21 mouse cellular contexts compared by ENCODE assay signal in the genomic region with DNA sequence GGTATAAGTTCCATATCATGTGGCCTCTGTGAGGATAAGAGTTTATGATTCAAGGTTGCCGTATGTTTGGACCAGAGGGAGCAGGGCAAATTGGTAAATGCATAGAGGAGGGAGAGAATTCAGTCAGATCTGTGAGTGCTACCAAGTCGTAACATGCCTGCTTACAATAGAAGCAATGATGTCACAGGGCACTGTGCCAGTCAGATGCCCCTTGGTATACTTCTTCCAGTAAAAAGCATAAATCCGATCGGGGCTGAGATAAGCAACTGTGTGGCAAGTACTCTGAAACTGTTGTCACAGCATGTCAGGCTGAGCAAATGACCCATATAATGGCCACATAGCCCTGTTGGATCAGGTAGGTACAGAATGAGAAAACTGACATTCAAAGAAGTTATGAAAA. TPM values are rescaled to one million over a fixed set of nuclear protein-coding genes. Genes with fewer than 3 reads are reported as not detected.
"Had no signal": no experiment of that assay in that cellular context is flagged by ENCODE, and none has a peak within 500 bp of the region (broad histone marks: within the 10 kb centered on the region; RNA-seq: fewer than 3 reads in every experiment).

No protein-coding gene starts in this region.

- H3K4me2 ChIP-seq: liver, embryonic 13.5 days; liver, embryonic 15.5 days; lung, embryonic 15.5 days; midbrain, embryonic 11.5 days; midbrain, embryonic 13.5 days; midbrain, embryonic 15.5 days; neural tube, embryonic 12.5 days; stomach, embryonic 15.5 days had no signal

- H3K27ac ChIP-seq: liver, embryonic 13.5 days; liver, embryonic 15.5 days; lung, embryonic 15.5 days; macrophage; midbrain, embryonic 13.5 days; midbrain, embryonic 15.5 days; neural tube, embryonic 12.5 days; stomach, embryonic 15.5 days; stomach, postnatal 0 days had no signal

- H3K4me3 ChIP-seq: liver, embryonic 13.5 days; liver, embryonic 15.5 days; lung, embryonic 15.5 days; megakaryocyte, embryonic 14.5 days; midbrain, embryonic 13.5 days; midbrain, embryonic 15.5 days; neural tube, embryonic 12.5 days; stomach, embryonic 15.5 days had no signal

- H3K9ac ChIP-seq: liver, embryonic 13.5 days; liver, embryonic 15.5 days; liver, postnatal 0 days; lung, embryonic 15.5 days; midbrain, embryonic 13.5 days; midbrain, embryonic 15.5 days; neural tube, embryonic 12.5 days; stomach, embryonic 15.5 days had no signal

- DNase-seq: liver, embryonic 13.5 days; liver, postnatal 0 days; lung, adult 2 months; lung, postnatal 14 days; lung, postnatal 36 days; right cerebral cortex, postnatal 14 days; thymus, adult 2 months; thymus, postnatal 25 days; thymus, postnatal 4 days had no signal

- H3K27me3 ChIP-seq: lung, embryonic 15.5 days; midbrain, embryonic 13.5 days; midbrain, embryonic 15.5 days; neural tube, embryonic 12.5 days; stomach, embryonic 15.5 days had no signal

- H3K36me3 ChIP-seq: liver, embryonic 13.5 days; liver, embryonic 15.5 days; lung, embryonic 15.5 days; midbrain, embryonic 13.5 days; midbrain, embryonic 15.5 days; neural tube, embryonic 12.5 days; stomach, embryonic 15.5 days had no signal

- H3K9me3 ChIP-seq: liver, embryonic 13.5 days; liver, embryonic 15.5 days; lung, embryonic 15.5 days; megakaryocyte, embryonic 14.5 days; midbrain, embryonic 13.5 days; midbrain, embryonic 15.5 days; neural tube, embryonic 12.5 days; stomach, embryonic 15.5 days had no signal

- ATAC-seq: liver, postnatal 0 days; lung, postnatal 0 days; midbrain, embryonic 13.5 days; midbrain, embryonic 15.5 days had no signal

- H3K4me1 ChIP-seq: liver, embryonic 13.5 days; liver, embryonic 15.5 days; lung, embryonic 15.5 days; midbrain, embryonic 13.5 days; midbrain, embryonic 15.5 days; stomach, embryonic 15.5 days had no signal

RNA-seq across cellular contexts. Expression of a gene that starts 3.2 kb away (rescaled TPM):
- polyA plus RNA-seq: liver, embryonic 13.5 days; liver, embryonic 15.5 days; liver, postnatal 0 days; macrophage; spleen, adult 2 months; stomach, embryonic 15.5 days; stomach, postnatal 0 days had no signal

RNA-seq across cellular contexts. Expression of a gene that starts 14.0 kb away (rescaled TPM):
- polyA plus RNA-seq: liver, embryonic 13.5 days; liver, embryonic 15.5 days; liver, postnatal 0 days; lung, adult 2 months; macrophage; spleen, adult 2 months had no signal
